Mouse (Mus musculus) brain, embryonic 14.5 days (tissue): Measurements from ENCODE around the gene Rarres2.

Source experiments
- CTCF ChIP-seq: fragments of 200-500 bp; IDR thresholded peaks from 2 replicates; pipeline ENCODE4 v1.5.1; 2012; ENCODE audit warnings: inconsistent platforms, mild to moderate bottlenecking, moderate library complexity, borderline replicate concordance; ENCODE audit not compliant: insufficient read depth, insufficient read length; ENCODE audit errors: extremely low read depth
- POLR2A ChIP-seq: fragments of 200-500 bp; IDR thresholded peaks from 2 replicates; pipeline ENCODE4 v1.6.1; 2012; ENCODE audit warnings: mild to moderate bottlenecking, inconsistent platforms, borderline replicate concordance; ENCODE audit not compliant: poor library complexity, insufficient read depth, insufficient read length, severe bottlenecking; ENCODE audit errors: extremely low read depth

GRCm38 (mm10) chr6:48573981-48574380 is 1.4 kb upstream of the Rarres2 start:
- TF ChIP-seq CTCF (no peak), POLR2A (no peak)
